Mouse (Mus musculus): Measurements from ENCODE around the gene Gle1. TPM values are rescaled to one million over a fixed set of nuclear protein-coding genes. Genes with fewer than 3 reads are reported as not detected.

Gle1 gene
- total RNA-seq, 2 experiments from 2014 or later, result 37.9 to 39.3 TPM

GRCm38 (mm10) chr2:29961246-29961645 lies 26.0 kb downstream of the Gle1 start:
- DNase-seq (ENCODE audit: extremely low spot score in 1 of 2, low spot score in 1 of 2), result no peak

GRCm38 (mm10) chr2:29964354-29965249 lies 29.4 kb downstream of the Gle1 start:
- DNase-seq (ENCODE audit: extremely low spot score in 1 of 2, low spot score in 1 of 2), result peak; percentile 27 to 31

GRCm38 (mm10) chr2:29965250-29965843 lies 30.1 kb downstream of the Gle1 start, which contains the start of gene Sptan1:
Gene Sptan1 (plus strand): TSS chr2:29965560.
- DNase-seq (ENCODE audit: extremely low spot score in 1 of 2, low spot score in 1 of 2), result peak; percentile 98 to 99

GRCm38 (mm10) chr2:29965906-29966305 lies 30.7 kb downstream of the Gle1 start:
- peak; percentile 49 to 55 for DNase-seq (ENCODE audit: extremely low spot score in 1 of 2, low spot score in 1 of 2)

GRCm38 (mm10) chr2:29966826-29967225 lies 31.6 kb downstream of the Gle1 start:
- no peak for DNase-seq (ENCODE audit: extremely low spot score in 1 of 2, low spot score in 1 of 2)

- no peak for DNase-seq (ENCODE audit: extremely low spot score in 1 of 2, low spot score in 1 of 2)
Measured at GRCm38 (mm10) chr2:29967768-29968167, 32.5 kb downstream of the Gle1 start.

GRCm38 (mm10) chr2:29968638-29969037 lies 33.4 kb downstream of the Gle1 start:
- no peak for DNase-seq (ENCODE audit: extremely low spot score in 1 of 2, low spot score in 1 of 2)

GRCm38 (mm10) chr2:29971838-29972635 lies 36.8 kb downstream of the Gle1 start:
- peak in 1 of 2 experiments; percentile 37 for DNase-seq (ENCODE audit: extremely low spot score in 1 of 2, low spot score in 1 of 2)

- no peak for DNase-seq (ENCODE audit: extremely low spot score in 1 of 2, low spot score in 1 of 2)
Measured at GRCm38 (mm10) chr2:29973525-29973924, 38.3 kb downstream of the Gle1 start.

GRCm38 (mm10) chr2:29977307-29977706 lies 42.1 kb downstream of the Gle1 start:
- peak in 1 of 2 experiments; percentile 44 for DNase-seq (ENCODE audit: extremely low spot score in 1 of 2, low spot score in 1 of 2)

- no peak for DNase-seq (ENCODE audit: extremely low spot score in 1 of 2, low spot score in 1 of 2)
Measured at GRCm38 (mm10) chr2:29980661-29981060, 45.4 kb downstream of the Gle1 start.

GRCm38 (mm10) chr2:29991962-29992361 lies 56.7 kb downstream of the Gle1 start:
- DNase-seq (ENCODE audit: extremely low spot score in 1 of 2, low spot score in 1 of 2), result no peak

GRCm38 (mm10) chr2:30009101-30009500 lies 73.9 kb downstream of the Gle1 start:
- no peak for DNase-seq (ENCODE audit: extremely low spot score in 1 of 2, low spot score in 1 of 2)

Small RNAs within 50 kb of the gene (microRNA-seq; reads per million reads assigned to microRNA genes)
- 2.4 to 3.7 reads per million in 2 experiments for gene Mir6997

Other genes with a start within 250 kb of the Gle1 start
- gene Gm13420, start 183.7 kb upstream of the Gle1 start, total RNA-seq (2021), result 1 to 10 TPM in 1 of 2 experiments, under 1 TPM in 1; 0.91 to 1.2 TPM
- gene Gm13547, start 176.1 kb upstream of the Gle1 start, total RNA-seq (2021), result not detected
- 10 to 100 TPM; 28.6 to 30.7 TPM for gene Coq4, start 147.9 kb upstream of the Gle1 start, total RNA-seq (2021)
- 10 to 100 TPM; 46.3 to 46.8 TPM for gene Trub2, start 146.9 kb upstream of the Gle1 start, total RNA-seq (2021)
- 10 to 100 TPM; 74.1 to 76.7 TPM for gene Slc27a4, start 132.8 kb upstream of the Gle1 start, total RNA-seq (2021)
- 10 to 100 TPM; 48.0 to 56.8 TPM for gene Urm1, start 115.4 kb upstream of the Gle1 start, total RNA-seq (2021)
- gene Cercam, start 66.3 kb upstream of the Gle1 start, total RNA-seq (2021), result 1 to 10 TPM; 6.7 to 9.6 TPM
- gene Odf2, start 46.2 kb upstream of the Gle1 start, total RNA-seq (2021), result 100 to 1,000 TPM in 1 of 2 experiments, 10 to 100 TPM in 1; 78.2 to 115 TPM
- gene Sptan1, start 30.1 kb downstream of the Gle1 start, total RNA-seq (2021), result 100 to 1,000 TPM; 838 to 951 TPM
- 10 to 100 TPM; 32.5 to 33.0 TPM for gene Wdr34, start 113.5 kb downstream of the Gle1 start, total RNA-seq (2021)
- 100 to 1,000 TPM; 187 to 188 TPM for gene Set, start 122.0 kb downstream of the Gle1 start, total RNA-seq (2021)
- 1 to 10 TPM; 1.2 to 1.9 TPM for gene Pkn3, start 142.3 kb downstream of the Gle1 start, total RNA-seq (2021)
- 10 to 100 TPM in 1 of 2 experiments, 1 to 10 TPM in 1; 9.9 to 11.4 TPM for gene Zdhhc12, start 158.2 kb downstream of the Gle1 start, total RNA-seq (2021)
- 100 to 1,000 TPM; 191 to 213 TPM for gene Zer1, start 189.2 kb downstream of the Gle1 start, total RNA-seq (2021)
- gene Tbc1d13, start 198.3 kb downstream of the Gle1 start, total RNA-seq (2021), result 10 to 100 TPM; 59.0 to 61.6 TPM
- gene Endog, start 236.1 kb downstream of the Gle1 start, total RNA-seq (2021), result 10 to 100 TPM; 22.7 to 25.0 TPM
- gene Spout1, start 243.0 kb downstream of the Gle1 start, total RNA-seq (2021), result 10 to 100 TPM; 35.1 to 35.4 TPM

Measured in layer of hippocampus, postnatal 25 days (tissue).